Comparison of ENCODE assay signal across 15 mouse cellular contexts in genomic region chr12:111516826-111517225, GRCm38 (mm10). TPM values are rescaled to one million over a fixed set of nuclear protein-coding genes. Genes with fewer than 3 reads are reported as not detected.
DNase-seq lines count a peak whose midpoint lies in the region; ATAC-seq lines count a peak whose summit lies in the region.
"Had no signal": no experiment of that assay in that cellular context is flagged by ENCODE, and none has a peak within 500 bp of the region (broad histone marks: within the 10 kb centered on the region; RNA-seq: fewer than 3 reads in every experiment).

No protein-coding gene starts in this region.

- H3K9me3 ChIP-seq in liver, embryonic 12.5 days (replicated peaks): peaks cover 7% of the 10 kb centered on the region; the same call in 1 of the 2 replicates
- no peaks in the 10 kb centered on the region; the same call in 1 of the 2 replicates for H3K9me3 ChIP-seq in stomach, embryonic 16.5 days (replicated peaks; ENCODE audit: control insufficient read depth, low read length)
- no peaks in the 10 kb centered on the region for H3K9me3 ChIP-seq in midbrain, embryonic 11.5 days (ENCODE audit: control insufficient read depth, low read length)
- peaks cover 3% of the 10 kb centered on the region; the same call in 1 of the 2 replicates for H3K9me3 ChIP-seq in embryonic facial prominence, embryonic 10.5 days
- H3K9me3 ChIP-seq in forebrain, embryonic 16.5 days (ENCODE audit: control insufficient read depth, low read length): no peaks in the 10 kb centered on the region; the same call in 1 of the 2 replicates

- H3K4me1 ChIP-seq in liver, embryonic 12.5 days: peaks cover 57% of the 10 kb centered on the region
- no peaks in the 10 kb centered on the region for H3K4me1 ChIP-seq in stomach, embryonic 16.5 days (ENCODE audit: control insufficient read depth, insufficient read depth, low read length)
- H3K4me1 ChIP-seq in midbrain, embryonic 11.5 days (ENCODE audit: control insufficient read depth, insufficient read depth, low read length): no peaks in the 10 kb centered on the region
- 0 out of 2 replicates have a peak, but pooled peaks cover 10% of the 10 kb centered on the region for H3K4me1 ChIP-seq in embryonic facial prominence, embryonic 10.5 days
- no peaks in the 10 kb centered on the region for H3K4me1 ChIP-seq in forebrain, embryonic 16.5 days (replicated peaks; ENCODE audit: control insufficient read depth, insufficient read depth, low read length)
- H3K4me1 ChIP-seq: embryonic facial prominence, embryonic 12.5 days; lung, embryonic 15.5 days had no signal

- ATAC-seq in liver, embryonic 12.5 days: peak; percentile 80
- peak; percentile 48; the same call in 1 of the 2 replicates for ATAC-seq in stomach, embryonic 16.5 days (ENCODE audit: insufficient read depth, low FRiP score)
- no peak for ATAC-seq in midbrain, embryonic 11.5 days (ENCODE audit: low FRiP score)
- ATAC-seq in forebrain, embryonic 16.5 days: no peak
- ATAC-seq: midbrain, embryonic 16.5 days had no signal

- WGBS in liver, embryonic 12.5 days (ENCODE audit: insufficient replicate concordance): 45% methylated on average over 6 of the region's 6 CpGs
- WGBS in stomach, embryonic 16.5 days: 79% methylated on average over 6 of the region's 6 CpGs
- WGBS in midbrain, embryonic 11.5 days: 84% methylated on average over 6 of the region's 6 CpGs
- 88% methylated on average over 6 of the region's 6 CpGs for WGBS in embryonic facial prominence, embryonic 10.5 days
- WGBS in forebrain, embryonic 16.5 days: 92% methylated on average over 6 of the region's 6 CpGs

- H3K4me3 ChIP-seq in liver, embryonic 12.5 days: no peak overlapping the region
- H3K4me3 ChIP-seq in stomach, embryonic 16.5 days (replicated peaks; ENCODE audit: low read length): no peak overlapping the region
- no peak overlapping the region for H3K4me3 ChIP-seq in midbrain, embryonic 11.5 days (ENCODE audit: low read depth, low read length)
- H3K4me3 ChIP-seq in embryonic facial prominence, embryonic 10.5 days: no peak overlapping the region
- H3K4me3 ChIP-seq in forebrain, embryonic 16.5 days (replicated peaks; ENCODE audit: low read length): no peak overlapping the region
- H3K4me3 ChIP-seq: embryonic facial prominence, embryonic 12.5 days; hindbrain, embryonic 10.5 days; lung, embryonic 15.5 days had no signal

- peak; percentile 44 for DNase-seq in spleen, adult 12 weeks (ENCODE audit: low spot score)
- DNase-seq in spleen, postnatal 14 days (ENCODE audit: low spot score in 2 of 2): no peak
- DNase-seq in c-Kit-negative CD71-positive TER-119-positive erythroid progenitor cells, embryonic 14.5 days (ENCODE audit: low read depth, low spot score): peak; percentile 77
- no peak for DNase-seq in midbrain, embryonic 11.5 days (ENCODE audit: low spot score, missing footprints)
- DNase-seq in embryonic facial prominence, embryonic 10.5 days (ENCODE audit: low spot score): no peak
- DNase-seq: heart, adult 18-20 months; kidney, postnatal 14 days; thymus, postnatal 25 days had no signal

- peak overlapping the region; percentile 67 for H3K4me2 ChIP-seq in liver, embryonic 12.5 days
- no peak overlapping the region for H3K4me2 ChIP-seq in stomach, embryonic 16.5 days (ENCODE audit: low read depth, low read length)
- no peak overlapping the region for H3K4me2 ChIP-seq in midbrain, embryonic 11.5 days
- H3K4me2 ChIP-seq in forebrain, embryonic 16.5 days (ENCODE audit: low read length): no peak overlapping the region
- H3K4me2 ChIP-seq: embryonic facial prominence, embryonic 12.5 days; lung, embryonic 15.5 days had no signal

- no peaks in the 10 kb centered on the region for H3K36me3 ChIP-seq in liver, embryonic 12.5 days
- no peaks in the 10 kb centered on the region for H3K36me3 ChIP-seq in stomach, embryonic 16.5 days (ENCODE audit: control insufficient read depth, insufficient read depth, low read length)
- no peaks in the 10 kb centered on the region for H3K36me3 ChIP-seq in midbrain, embryonic 11.5 days (ENCODE audit: control insufficient read depth, insufficient read depth, low read length)
- H3K36me3 ChIP-seq in embryonic facial prominence, embryonic 10.5 days (replicated peaks): no peaks in the 10 kb centered on the region
- H3K36me3 ChIP-seq in forebrain, embryonic 16.5 days (ENCODE audit: control insufficient read depth, insufficient read depth): no peaks in the 10 kb centered on the region
- H3K36me3 ChIP-seq: embryonic facial prominence, embryonic 12.5 days; hindbrain, embryonic 10.5 days; lung, embryonic 15.5 days had no signal

- peak overlapping the region; percentile 68 for H3K9ac ChIP-seq in liver, embryonic 12.5 days
- no peak overlapping the region for H3K9ac ChIP-seq in stomach, embryonic 16.5 days (ENCODE audit: low read length)
- no peak overlapping the region for H3K9ac ChIP-seq in midbrain, embryonic 11.5 days (ENCODE audit: low read length)
- no peak overlapping the region for H3K9ac ChIP-seq in forebrain, embryonic 16.5 days (replicated peaks; ENCODE audit: low read depth, low read length)
- H3K9ac ChIP-seq: embryonic facial prominence, embryonic 12.5 days; lung, embryonic 15.5 days had no signal

- H3K27ac ChIP-seq in liver, embryonic 12.5 days: peak overlapping the region; percentile 98
- no peak overlapping the region for H3K27ac ChIP-seq in stomach, embryonic 16.5 days (ENCODE audit: low read length)
- no peak overlapping the region for H3K27ac ChIP-seq in midbrain, embryonic 11.5 days (ENCODE audit: low read depth, low read length)
- no peak overlapping the region for H3K27ac ChIP-seq in embryonic facial prominence, embryonic 10.5 days (replicated peaks)
- H3K27ac ChIP-seq in forebrain, embryonic 16.5 days (ENCODE audit: low read length): no peak overlapping the region
- H3K27ac ChIP-seq: embryonic facial prominence, embryonic 12.5 days; hindbrain, embryonic 10.5 days; lung, embryonic 15.5 days had no signal

- peaks cover 8% of the 10 kb centered on the region; the same call in 1 of the 2 replicates for H3K27me3 ChIP-seq in liver, embryonic 12.5 days (replicated peaks)
- H3K27me3 ChIP-seq in stomach, embryonic 16.5 days (ENCODE audit: control insufficient read depth, insufficient read depth, low read length): no peaks in the 10 kb centered on the region
- H3K27me3 ChIP-seq in midbrain, embryonic 11.5 days (ENCODE audit: control insufficient read depth, insufficient read depth, low read length): no peaks in the 10 kb centered on the region
- no peaks in the 10 kb centered on the region for H3K27me3 ChIP-seq in embryonic facial prominence, embryonic 10.5 days (replicated peaks; ENCODE audit: low read depth, poor library complexity, severe bottlenecking)
- H3K27me3 ChIP-seq in forebrain, embryonic 16.5 days (replicated peaks; ENCODE audit: control insufficient read depth, insufficient read depth, low read length): no peaks in the 10 kb centered on the region
- H3K27me3 ChIP-seq: embryonic facial prominence, embryonic 12.5 days; lung, embryonic 15.5 days had no signal

RNA-seq across cellular contexts. Expression of gene Eif5, which starts 21.0 kb away (rescaled TPM):
- 664 and 670 TPM in 2 replicates for polyA plus RNA-seq in liver, embryonic 12.5 days (2016; fragmentation: Nextera tagmentation; extraction: Ambion mirVana)
- 402 and 438 TPM in 2 replicates for polyA plus RNA-seq in stomach, embryonic 16.5 days (2015; fragmentation: Nextera tagmentation; extraction: Ambion mirVana)
- polyA plus RNA-seq in midbrain, embryonic 11.5 days (2014; fragmentation: Nextera tagmentation; extraction: Ambion mirVana): 726 and 782 TPM in 2 replicates
- 722 and 727 TPM in 2 replicates for polyA plus RNA-seq in embryonic facial prominence, embryonic 10.5 days (2016; fragmentation: Nextera tagmentation; extraction: Ambion mirVana)
- 549 and 607 TPM in 2 replicates for polyA plus RNA-seq in forebrain, embryonic 16.5 days (2015; fragmentation: Nextera tagmentation; extraction: Ambion mirVana)

RNA-seq across cellular contexts. Expression of gene Gm266, which starts 31.2 kb away (rescaled TPM):
- 1.8 and 2.4 TPM in 2 replicates for polyA plus RNA-seq in liver, embryonic 12.5 days (2016; fragmentation: Nextera tagmentation; extraction: Ambion mirVana)
- polyA plus RNA-seq in stomach, embryonic 16.5 days (2015; fragmentation: Nextera tagmentation; extraction: Ambion mirVana): 12.9 and 15.2 TPM in 2 replicates
- 4.2 and 6.0 TPM in 2 replicates for polyA plus RNA-seq in midbrain, embryonic 11.5 days (2014; fragmentation: Nextera tagmentation; extraction: Ambion mirVana)
- polyA plus RNA-seq in embryonic facial prominence, embryonic 10.5 days (2016; fragmentation: Nextera tagmentation; extraction: Ambion mirVana): 15.7 and 19.8 TPM in 2 replicates
- polyA plus RNA-seq in forebrain, embryonic 16.5 days (2015; fragmentation: Nextera tagmentation; extraction: Ambion mirVana): 0.23 and 1.1 TPM in 2 replicates

RNA-seq across cellular contexts. Expression of gene Mark3, which starts 57.5 kb away (rescaled TPM):
- 32.9 and 35.2 TPM in 2 replicates for polyA plus RNA-seq in liver, embryonic 12.5 days (2016; fragmentation: Nextera tagmentation; extraction: Ambion mirVana)
- 17.6 and 20.1 TPM in 2 replicates for polyA plus RNA-seq in stomach, embryonic 16.5 days (2015; fragmentation: Nextera tagmentation; extraction: Ambion mirVana)
- polyA plus RNA-seq in midbrain, embryonic 11.5 days (2014; fragmentation: Nextera tagmentation; extraction: Ambion mirVana): 69.9 and 73.7 TPM in 2 replicates
- polyA plus RNA-seq in embryonic facial prominence, embryonic 10.5 days (2016; fragmentation: Nextera tagmentation; extraction: Ambion mirVana): 41.7 and 45.6 TPM in 2 replicates
- polyA plus RNA-seq in forebrain, embryonic 16.5 days (2015; fragmentation: Nextera tagmentation; extraction: Ambion mirVana): 45.0 and 49.2 TPM in 2 replicates

Comparison
In these comparisons a context has a peak if more than half of its experiments do, and no peak if none do; other contexts are left out.
1. DNase-seq: peak in spleen, adult 12 weeks (single experiment) and c-Kit-negative CD71-positive TER-119-positive erythroid progenitor cells, embryonic 14.5 days (single experiment); none in spleen, postnatal 14 days (0 of 2), midbrain, embryonic 11.5 days (single experiment) and embryonic facial prominence, embryonic 10.5 days (single experiment).
2. ATAC-seq: peak in liver, embryonic 12.5 days (single experiment) and stomach, embryonic 16.5 days (single experiment); none in midbrain, embryonic 11.5 days (single experiment) and forebrain, embryonic 16.5 days (single experiment).